Mouse (Mus musculus) G1E (cell line): ENCODE measurements around the gene Kif1bp. TPM values are rescaled to one million over a fixed set of nuclear protein-coding genes. Genes with fewer than 3 reads are reported as not detected.

Source experiments
- ATAC-seq: 2 replicates; pipeline ENCODE4 v1.8.0; 2016; ENCODE audit warnings: mild to moderate bottlenecking; ENCODE audit not compliant: insufficient number of reproducible peaks, poor library complexity, low FRiP score, severe bottlenecking; ENCODE audit errors: extremely low read depth
- DNase-seq: peaks from one replicate; pipeline ENCODE4 v3.0.0; 2012; ENCODE audit warnings: low spot score
- H3K27me3 ChIP-seq: 2 replicates; pipeline ENCODE4 v1.6.1; 2012; ENCODE audit warnings: mild to moderate bottlenecking, low read length, inconsistent platforms; ENCODE audit not compliant: insufficient read depth
- H3K36me3 ChIP-seq: replicated peaks from 2 replicates; pipeline ENCODE3; 2012; ENCODE audit warnings: mild to moderate bottlenecking, inconsistent platforms
- H3K4me1 ChIP-seq: 2 replicates; pipeline ENCODE4 v1.6.1; 2012; ENCODE audit warnings: low read depth, low read length, inconsistent platforms, mixed read lengths; ENCODE audit not compliant: insufficient read depth
- H3K4me3 ChIP-seq: 2 replicates; pipeline ENCODE4 v1.5.1; 2012; ENCODE audit warnings: low read depth, mild to moderate bottlenecking, inconsistent platforms, low read length, moderate library complexity, mixed read lengths
- H3K9me3 ChIP-seq: replicated peaks from 2 replicates; pipeline ENCODE4 v1.6.1; 2012; ENCODE audit warnings: inconsistent platforms
- CTCF ChIP-seq: IDR thresholded peaks from 2 replicates; pipeline ENCODE4 v1.5.1; 2012; ENCODE audit warnings: low read depth, low read length, inconsistent platforms, mixed read lengths
- GATA1 ChIP-seq: IDR thresholded peaks from 2 replicates; pipeline ENCODE4 v1.6.1; 2012; ENCODE audit warnings: borderline replicate concordance, low read length, inconsistent platforms, mixed read lengths
- GATA2 ChIP-seq: IDR thresholded peaks from 2 replicates; pipeline ENCODE4 v1.6.1; 2012; ENCODE audit warnings: low read depth, low read length, inconsistent platforms, borderline replicate concordance
- POLR2AphosphoS5 ChIP-seq: IDR thresholded peaks from 2 replicates; pipeline ENCODE4 v1.6.1; 2012; ENCODE audit warnings: low read depth, low read length, inconsistent platforms; ENCODE audit not compliant: insufficient replicate concordance
- TAL1 ChIP-seq: conservative IDR thresholded peaks from 2 replicates; pipeline ENCODE4 v1.6.1; 2012; ENCODE audit warnings: low read depth, low read length, inconsistent platforms, mixed read lengths
- polyA plus RNA-seq: library from polyadenylated mRNA; stranded (reverse); fragments of >175 nt; gene quantifications from 2 replicates; pipeline ENCODE4 v1.2.3, GENCODE M21; 2012
- total RNA-seq, 2 experiments: library from RNA; stranded (forward) in 1 of 2; stranded (reverse) in 1 of 2; fragments of 200-1000 nt in 1 of 2; fragments of >200 nt in 1 of 2; fragmentation: Nextera tagmentation in 1 of 2; gene quantifications; 2 replicates each; pipeline ENCODE4 v1.2.3; 2014 to 2017

Kif1bp gene
- total and polyA plus RNA-seq, 3 experiments: 14.9 to 60.9 (median 51.5) TPM

DNA sequence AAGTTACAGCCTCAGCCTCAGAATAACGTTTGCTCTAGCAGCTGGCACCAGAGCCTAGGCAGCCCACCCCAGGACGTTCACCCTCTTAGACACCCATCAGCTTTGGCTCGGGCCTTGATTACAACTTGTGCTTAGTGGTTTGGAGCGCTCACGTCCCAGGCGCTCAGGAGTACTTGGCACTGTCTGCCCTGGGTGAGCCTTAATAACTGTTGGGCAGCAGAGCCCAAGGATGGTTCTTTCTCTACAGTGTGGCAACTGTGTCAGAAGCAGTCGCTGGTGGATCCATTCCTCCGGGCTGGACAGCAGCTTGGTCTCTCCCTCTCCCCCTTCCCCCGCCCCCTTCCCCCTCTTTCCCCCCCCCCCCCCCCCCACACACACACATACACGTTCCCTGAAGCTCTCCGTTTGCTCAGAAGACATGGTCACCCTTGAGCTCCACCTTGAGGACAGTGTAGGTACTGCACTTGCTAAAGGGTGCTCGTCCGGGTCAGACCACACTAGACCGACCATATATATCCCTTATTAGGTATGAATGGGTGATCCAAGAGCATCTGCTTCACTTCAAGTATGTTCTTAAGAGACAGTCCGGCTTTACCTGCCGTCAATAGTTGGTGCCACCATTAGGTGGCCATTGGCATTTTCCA lies 28.6 kb downstream of the Kif1bp start:
- ATAC-seq (no peak; the same call in 1 of the 2 replicates), DNase-seq (no peak)
- TF ChIP-seq GATA2 (no peak), CTCF (peak; percentile 73)
- Histone ChIP-seq H3K9me3 (no peaks in the 10 kb centered on the region), H3K4me3 (no peak overlapping the region; the same call in 1 of the 2 replicates), H3K36me3 (peaks cover 8% of the 10 kb centered on the region), H3K27me3 (no peaks in the 10 kb centered on the region), H3K4me1 (peaks cover 21% of the 10 kb centered on the region)

DNA sequence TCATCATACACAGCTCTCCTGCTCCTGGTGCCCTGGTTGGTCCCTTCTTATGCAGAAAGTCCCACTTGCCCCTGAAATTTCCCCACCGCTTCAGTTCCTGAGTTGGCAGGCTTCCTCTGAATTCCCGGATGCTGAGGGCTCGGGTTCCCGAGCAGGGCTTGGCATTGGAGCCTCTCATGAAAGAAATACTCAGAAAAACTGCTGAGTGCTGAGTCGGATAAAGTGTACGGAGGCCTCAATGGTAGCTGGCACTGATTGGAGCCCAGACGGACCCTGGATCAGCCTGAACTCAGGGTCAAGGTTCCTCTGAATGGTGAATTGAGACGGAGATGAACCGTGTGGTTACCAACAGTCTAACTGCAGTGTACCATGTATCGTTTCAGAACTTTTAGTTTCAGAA lies 31.8 kb downstream of the Kif1bp start:
- H3K27me3 ChIP-seq: no peaks in the 10 kb centered on the region
- peaks cover 35% of the 10 kb centered on the region for H3K4me1 ChIP-seq
- ATAC-seq (no peak), DNase-seq (no peak)
- no peaks in the 10 kb centered on the region for H3K9me3 ChIP-seq
- TF ChIP-seq TAL1 (no peak), GATA2 (no peak), POLR2AphosphoS5 (no peak), GATA1 (no peak), CTCF (no peak)
- H3K4me3 ChIP-seq: no peak overlapping the region
- no peaks in the 10 kb centered on the region for H3K36me3 ChIP-seq

DNA sequence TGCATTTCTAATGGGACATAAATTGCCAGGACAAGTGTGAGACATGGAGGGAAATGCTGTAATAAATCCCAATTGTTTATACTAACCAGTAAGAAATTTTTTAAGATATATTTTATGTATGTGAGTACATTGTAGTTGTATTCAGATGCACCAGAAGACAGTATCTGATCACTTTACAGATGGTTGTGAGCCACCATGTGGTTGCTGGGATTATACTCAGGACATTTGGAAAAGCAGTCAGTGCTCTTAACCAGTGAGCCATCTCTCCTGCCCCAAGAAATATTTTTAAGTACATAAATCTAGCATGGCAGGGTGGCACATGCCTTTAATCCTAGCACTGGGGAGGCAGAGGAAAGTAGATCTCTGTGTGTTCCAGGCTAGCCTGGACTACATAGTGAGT lies 32.5 kb downstream of the Kif1bp start:
- no peak for TF ChIP-seq GATA2
- no peak for TF ChIP-seq GATA1
- TF ChIP-seq POLR2AphosphoS5: no peak
- no peak for TF ChIP-seq TAL1
- no peak for TF ChIP-seq CTCF
- Histone ChIP-seq H3K4me3 (no peak overlapping the region), H3K36me3 (no peaks in the 10 kb centered on the region), H3K27me3 (no peaks in the 10 kb centered on the region), H3K9me3 (no peaks in the 10 kb centered on the region), H3K4me1 (peaks cover 38% of the 10 kb centered on the region)
- DNase-seq (no peak), ATAC-seq (no peak)

DNA sequence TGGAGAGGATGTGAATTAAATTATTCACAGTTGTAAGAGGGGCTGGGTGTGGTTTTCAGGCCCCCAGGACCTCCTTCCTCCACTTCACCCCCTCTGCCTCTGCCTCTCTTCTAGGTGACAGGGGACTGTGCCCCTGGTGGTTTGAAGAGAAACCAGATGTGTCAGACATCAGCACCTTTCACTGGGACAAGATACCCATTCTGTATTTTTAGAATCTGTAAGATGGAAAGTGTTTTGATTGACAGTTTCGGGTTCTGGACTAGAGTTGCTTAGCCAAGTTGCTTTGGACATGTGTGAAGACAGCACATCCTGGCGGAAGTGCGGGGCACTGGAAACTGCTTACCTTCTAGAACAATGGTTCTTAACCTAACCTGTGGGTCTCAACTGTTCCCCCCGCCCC lies 33.9 kb downstream of the Kif1bp start:
- ATAC-seq (no peak), DNase-seq (no peak)
- Histone ChIP-seq H3K4me3 (no peak overlapping the region), H3K27me3 (no peaks in the 10 kb centered on the region), H3K36me3 (no peaks in the 10 kb centered on the region), H3K4me1 (peaks cover 29% of the 10 kb centered on the region), H3K9me3 (no peaks in the 10 kb centered on the region)
- TF ChIP-seq POLR2AphosphoS5: no peak
- no peak for TF ChIP-seq CTCF
- TF ChIP-seq TAL1: no peak
- TF ChIP-seq GATA2: no peak
- TF ChIP-seq GATA1: no peak

DNA sequence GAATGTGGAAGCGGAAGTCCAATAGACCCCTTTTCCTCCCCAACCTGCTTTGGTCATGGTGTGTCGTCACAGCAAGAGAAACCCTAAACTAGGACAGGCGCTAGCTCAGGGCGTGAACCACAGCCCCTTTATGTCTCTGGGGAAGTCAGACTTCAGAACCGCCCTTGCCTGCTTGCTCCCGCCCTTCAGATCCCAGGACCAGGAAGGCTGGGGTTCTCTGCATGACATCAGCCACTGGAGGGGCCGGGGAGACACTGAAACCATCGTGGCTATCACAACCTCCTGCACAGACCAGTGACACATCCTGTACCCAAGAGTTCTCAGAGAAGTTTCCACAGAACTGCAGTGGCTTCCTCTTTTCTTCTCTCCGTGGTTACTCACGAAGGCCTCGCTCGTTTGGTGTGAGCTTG lies 34.9 kb downstream of the Kif1bp start:
- H3K4me1 ChIP-seq: peaks cover 28% of the 10 kb centered on the region
- ATAC-seq: peak; percentile 79
- no peak overlapping the region; the same call in 1 of the 2 replicates for H3K4me3 ChIP-seq
- DNase-seq: peak; percentile 40
- H3K36me3 ChIP-seq: no peaks in the 10 kb centered on the region
- no peaks in the 10 kb centered on the region for H3K27me3 ChIP-seq
- H3K9me3 ChIP-seq: no peaks in the 10 kb centered on the region
- no peak for TF ChIP-seq GATA1
- no peak for TF ChIP-seq TAL1
- no peak for TF ChIP-seq CTCF
- TF ChIP-seq POLR2AphosphoS5: no peak
- TF ChIP-seq GATA2: no peak

DNA sequence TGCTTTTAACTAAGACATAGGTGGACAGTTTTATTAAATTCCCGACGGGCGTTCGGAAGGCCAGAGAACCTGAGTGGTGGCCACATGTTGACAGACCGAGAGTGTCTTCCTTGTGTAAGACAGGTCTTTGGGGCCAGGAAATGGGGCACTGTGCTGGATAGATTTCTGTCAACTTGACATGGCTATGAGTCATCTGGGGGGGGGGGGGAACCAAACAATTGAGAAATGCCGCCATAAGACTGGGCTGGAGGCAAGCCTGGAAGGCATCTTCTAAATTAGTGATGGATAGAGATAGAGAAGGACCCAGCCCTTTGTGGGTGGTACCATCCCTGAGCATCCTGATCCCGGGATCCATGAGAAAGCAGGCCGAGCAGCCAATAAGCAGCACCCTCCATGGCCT lies 35.3 kb downstream of the Kif1bp start:
- H3K36me3 ChIP-seq: no peaks in the 10 kb centered on the region
- no peaks in the 10 kb centered on the region for H3K27me3 ChIP-seq
- DNase-seq: no peak
- H3K4me1 ChIP-seq: peaks cover 27% of the 10 kb centered on the region
- no peak for ATAC-seq
- no peak for TF ChIP-seq CTCF
- no peak for TF ChIP-seq POLR2AphosphoS5
- no peak for TF ChIP-seq TAL1
- TF ChIP-seq GATA2: no peak
- no peak for TF ChIP-seq GATA1
- no peaks in the 10 kb centered on the region for H3K9me3 ChIP-seq
- no peak overlapping the region; the same call in 1 of the 2 replicates for H3K4me3 ChIP-seq
